Mouse (Mus musculus) megakaryocyte-erythroid progenitor cell, adult 5-6 weeks (primary cell): Measurements from ENCODE around the gene Fam189a1. TPM values are rescaled to one million over a fixed set of nuclear protein-coding genes. Genes with fewer than 3 reads are reported as not detected.

Experiments used
- ATAC-seq: replicated peaks from 2 replicates; pipeline ENCODE4 v1.8.0; 2016; ENCODE audit warnings: mild to moderate bottlenecking, inconsistent platforms; ENCODE audit not compliant: severe bottlenecking, poor library complexity, low FRiP score, low TSS enrichment
- total RNA-seq, 2 experiments: library from RNA; stranded (forward) in 1 of 2; stranded (reverse) in 1 of 2; fragments of 200-1000, 215-1000 nt in 1 of 2; fragments of >200 nt in 1 of 2; fragmentation: Nextera tagmentation in 1 of 2; gene quantifications; 2 replicates each; pipeline ENCODE4 v1.2.3; 2014 to 2017

The Fam189a1 gene
- total RNA-seq, 2 experiments from 2014 or later: not detected

- ATAC-seq: no peak
These were observed 104.4 kb downstream of the Fam189a1 start for GRCm38 (mm10) chr7:65051986-65052385.

GRCm38 (mm10) chr7:65049236-65049954 lies 107.0 kb downstream of the Fam189a1 start:
- no peak for ATAC-seq

- no peak for ATAC-seq
These were observed 108.7 kb downstream of the Fam189a1 start for GRCm38 (mm10) chr7:65047700-65048099.

GRCm38 (mm10) chr7:65046690-65047089 lies 109.7 kb downstream of the Fam189a1 start:
- no peak for ATAC-seq

GRCm38 (mm10) chr7:65044280-65044679 lies 112.1 kb downstream of the Fam189a1 start:
- ATAC-seq: no peak

GRCm38 (mm10) chr7:65041106-65041505 lies 115.3 kb downstream of the Fam189a1 start:
- ATAC-seq: no peak

GRCm38 (mm10) chr7:65031741-65032140 lies 124.6 kb downstream of the Fam189a1 start:
- no peak for ATAC-seq

GRCm38 (mm10) chr7:65031195-65031594 lies 125.2 kb downstream of the Fam189a1 start:
- no peak for ATAC-seq

GRCm38 (mm10) chr7:65029985-65030384 lies 126.4 kb downstream of the Fam189a1 start:
- ATAC-seq: no peak

GRCm38 (mm10) chr7:65021298-65021697 lies 135.1 kb downstream of the Fam189a1 start:
- no peak for ATAC-seq

GRCm38 (mm10) chr7:65018036-65018679 lies 138.2 kb downstream of the Fam189a1 start:
- no peak for ATAC-seq

- ATAC-seq: no peak
These were observed 139.0 kb downstream of the Fam189a1 start for GRCm38 (mm10) chr7:65017348-65017747.

GRCm38 (mm10) chr7:65011133-65011532 lies 145.2 kb downstream of the Fam189a1 start:
- ATAC-seq: no peak

GRCm38 (mm10) chr7:65010275-65010674 lies 146.1 kb downstream of the Fam189a1 start:
- ATAC-seq: no peak

GRCm38 (mm10) chr7:65005731-65006130 lies 150.6 kb downstream of the Fam189a1 start:
- no peak for ATAC-seq

GRCm38 (mm10) chr7:64999718-65000214 lies 156.6 kb downstream of the Fam189a1 start:
- ATAC-seq: no peak

GRCm38 (mm10) chr7:64997743-64998142 lies 158.6 kb downstream of the Fam189a1 start:
- no peak for ATAC-seq

- ATAC-seq: no peak
These were observed 160.4 kb downstream of the Fam189a1 start for GRCm38 (mm10) chr7:64995946-64996444.

GRCm38 (mm10) chr7:64989406-64989805 lies 167.0 kb downstream of the Fam189a1 start:
- ATAC-seq: no peak

GRCm38 (mm10) chr7:64988015-64988414 lies 168.4 kb downstream of the Fam189a1 start:
- ATAC-seq: no peak
